Mouse (Mus musculus): ENCODE results near the gene U2af1l4.

DNA sequence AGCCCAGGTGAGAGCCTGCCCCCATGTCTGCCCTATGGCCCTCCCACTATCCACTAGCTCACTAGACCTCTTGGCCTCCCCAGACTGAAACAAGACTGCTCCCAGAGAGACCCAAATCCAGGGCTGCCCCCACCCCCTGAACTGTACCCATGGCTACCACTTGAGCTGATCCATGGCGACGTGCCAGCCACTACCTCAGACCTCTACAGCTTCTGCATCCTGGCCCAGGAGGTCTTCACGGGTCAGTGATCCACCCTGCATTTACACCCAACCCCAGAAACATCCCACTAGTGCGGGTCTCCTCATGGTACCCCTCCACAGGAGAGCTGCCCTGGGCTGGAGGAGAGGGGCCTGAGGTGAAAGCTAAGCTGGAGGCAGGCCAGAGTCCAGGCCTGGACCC lies 42.7 kb upstream of the U2af1l4 start:
- no peak for TF ChIP-seq CTCF (IDR thresholded peaks at IDR 0.05; ENCODE audit: extremely low read depth, insufficient read depth, low read length)
- TF ChIP-seq POLR2A (IDR thresholded peaks at IDR 0.05; ENCODE audit: extremely low read depth, insufficient read depth, low read length), result no peak

Data from cortical plate, adult 2 months (tissue).